Mouse (Mus musculus) layer of hippocampus, adult 18-20 months (tissue): Measurements from ENCODE around the gene Cmbl. TPM values are rescaled to one million over a fixed set of nuclear protein-coding genes. Genes with fewer than 3 reads are reported as not detected.

Experiments
- DNase-seq, 2 experiments: peaks; one replicate each; pipeline ENCODE4 v3.0.0; 2022; ENCODE audit warnings: low spot score in 2 of 2
- total RNA-seq, 2 experiments: library from RNA; stranded (reverse); gene quantifications; 2 replicates each; pipeline ENCODE4 v1.2.3; 2021

Gene Cmbl
- total RNA-seq, 2 experiments from 2014 or later, result 14.3 to 17.7 TPM

GRCm38 (mm10) chr15:31619521-31619920 lies 54.3 kb downstream of the Cmbl start:
- peak in 1 of 2 experiments; percentile 49 for DNase-seq

GRCm38 (mm10) chr15:31627277-31628154 lies 62.3 kb downstream of the Cmbl start:
- peak in 1 of 2 experiments; percentile 49 for DNase-seq

DNA sequence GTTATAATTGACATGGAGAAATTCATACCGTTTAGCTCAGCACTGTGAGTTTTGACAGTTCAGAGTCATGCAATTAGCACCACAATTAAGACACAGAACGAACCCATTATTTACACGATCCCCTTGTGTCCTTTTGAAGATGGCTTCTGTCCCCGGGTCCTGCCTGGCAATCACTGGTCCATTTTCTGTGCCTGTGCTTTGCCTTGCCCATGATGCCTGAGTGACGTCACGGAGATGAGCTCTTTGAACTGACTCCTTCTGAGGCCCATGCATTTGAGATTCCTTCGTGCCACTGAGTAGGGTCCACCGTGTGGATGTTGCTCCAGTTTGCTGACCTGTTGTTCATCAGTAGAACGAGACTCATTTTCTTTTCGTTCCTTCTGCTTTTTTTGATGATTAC lies 63.0 kb downstream of the Cmbl start:
- no peak for DNase-seq

DNA sequence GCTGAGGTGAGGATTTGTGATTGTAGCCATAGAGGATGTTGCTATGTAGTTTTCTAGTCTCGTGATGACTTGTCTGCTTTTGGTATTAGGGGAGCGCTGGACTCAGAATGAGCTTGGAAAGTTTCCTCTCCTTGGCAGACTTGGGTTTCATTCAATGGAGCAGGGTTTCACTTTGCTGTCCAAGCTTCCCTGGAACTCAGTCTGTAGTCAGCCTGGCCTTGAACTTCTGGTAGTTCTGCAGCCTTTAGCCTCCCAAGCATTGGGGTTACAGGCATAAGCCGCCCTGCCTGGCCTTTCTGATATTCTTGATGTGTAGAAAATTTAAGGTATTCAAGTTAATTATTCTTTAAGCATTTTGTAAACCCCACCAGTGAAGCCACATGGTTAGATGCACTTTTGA lies 64.4 kb downstream of the Cmbl start:
- DNase-seq, result no peak

- DNase-seq, result no peak
Observed at GRCm38 (mm10) chr15:31631396-31631858, 66.2 kb downstream of the Cmbl start.

GRCm38 (mm10) chr15:31632478-31632877 lies 67.3 kb downstream of the Cmbl start:
- no peak for DNase-seq

GRCm38 (mm10) chr15:31634582-31634981 lies 69.4 kb downstream of the Cmbl start:
- DNase-seq, result peak; percentile 88 to 95

- no peak for DNase-seq
Observed at GRCm38 (mm10) chr15:31636091-31636595, 71.0 kb downstream of the Cmbl start.

Other genes starting within 250 kb of the Cmbl start
- 10 to 100 TPM; 61.6 to 66.7 TPM for gene Ankrd33b, start 197.7 kb upstream of the Cmbl start, total RNA-seq
- 1 to 10 TPM in 1 of 2 experiments, under 1 TPM in 1; 0.57 to 1.1 TPM for gene Ropn1l, start 111.7 kb upstream of the Cmbl start, total RNA-seq
- gene March6, start 34.3 kb upstream of the Cmbl start, total RNA-seq, result 100 to 1,000 TPM; 189 to 191 TPM
- gene Cct5, start 36.4 kb downstream of the Cmbl start, total RNA-seq, result 100 to 1,000 TPM; 240 to 245 TPM
- 10 to 100 TPM; 12.5 to 12.6 TPM for gene Fam173b, start 36.5 kb downstream of the Cmbl start, total RNA-seq